Mouse (Mus musculus): ENCODE data around the gene Zfp646. TPM values are rescaled to one million over a fixed set of nuclear protein-coding genes. Genes with fewer than 3 reads are reported as not detected.

Gene Zfp646
- total and polyA plus RNA-seq, 3 experiments = 36.7 to 58.5 (median 45.0) TPM

DNA sequence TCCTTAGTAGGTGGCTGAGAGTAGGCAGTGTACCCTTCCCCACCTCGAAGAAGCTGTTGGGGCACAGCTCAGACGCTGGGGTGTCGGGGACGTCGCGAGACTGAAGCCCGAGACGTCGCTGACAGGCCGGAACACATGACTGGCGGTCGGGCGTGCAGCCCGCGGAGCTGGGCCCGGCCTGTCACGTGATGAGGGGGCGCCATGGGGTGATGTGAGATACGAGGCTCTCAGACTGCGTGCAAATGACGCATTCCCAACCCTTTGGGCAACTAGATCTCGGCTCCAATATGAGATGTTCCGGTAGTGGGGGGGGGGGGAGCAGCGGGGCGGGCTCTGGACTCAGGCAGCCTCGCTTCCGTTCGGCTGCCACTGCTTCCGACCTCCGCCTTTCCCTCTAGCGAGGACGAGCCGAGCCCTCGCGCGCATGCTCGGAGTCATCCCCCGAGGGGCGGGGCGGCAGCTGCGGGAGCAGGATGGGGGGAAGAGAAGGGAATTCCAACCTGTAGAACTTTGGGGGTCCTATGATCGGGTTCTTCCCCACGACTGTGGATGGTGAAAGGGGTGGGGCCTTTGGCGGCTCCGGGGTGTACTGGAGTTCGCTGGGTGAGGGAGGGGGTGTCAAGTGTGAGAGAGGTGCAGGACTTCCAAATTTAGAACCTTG is 34.6 kb upstream of the Zfp646 start:
- ATAC-seq (ENCODE audit: extremely low read depth, insufficient number of reproducible peaks, low FRiP score, poor library complexity, severe bottlenecking) = peak; percentile 74
- no peak for TF ChIP-seq POLR2AphosphoS5 (IDR thresholded peaks at IDR 0.05; ENCODE audit: insufficient replicate concordance, low read depth, low read length)
- no peak for TF ChIP-seq TAL1 (conservative IDR thresholded peaks at IDR 0.05; ENCODE audit: low read depth, low read length)
- no peak for TF ChIP-seq GATA2 (IDR thresholded peaks at IDR 0.05; ENCODE audit: borderline replicate concordance, low read depth, low read length)
- no peak for TF ChIP-seq GATA1 (IDR thresholded peaks at IDR 0.05; ENCODE audit: borderline replicate concordance, low read length)
- no peak for TF ChIP-seq CTCF (IDR thresholded peaks at IDR 0.05; ENCODE audit: low read depth, low read length)
- H3K4me1 ChIP-seq (ENCODE audit: insufficient read depth, low read depth, low read length) = peaks cover 23% of the 10 kb centered on the region

DNA sequence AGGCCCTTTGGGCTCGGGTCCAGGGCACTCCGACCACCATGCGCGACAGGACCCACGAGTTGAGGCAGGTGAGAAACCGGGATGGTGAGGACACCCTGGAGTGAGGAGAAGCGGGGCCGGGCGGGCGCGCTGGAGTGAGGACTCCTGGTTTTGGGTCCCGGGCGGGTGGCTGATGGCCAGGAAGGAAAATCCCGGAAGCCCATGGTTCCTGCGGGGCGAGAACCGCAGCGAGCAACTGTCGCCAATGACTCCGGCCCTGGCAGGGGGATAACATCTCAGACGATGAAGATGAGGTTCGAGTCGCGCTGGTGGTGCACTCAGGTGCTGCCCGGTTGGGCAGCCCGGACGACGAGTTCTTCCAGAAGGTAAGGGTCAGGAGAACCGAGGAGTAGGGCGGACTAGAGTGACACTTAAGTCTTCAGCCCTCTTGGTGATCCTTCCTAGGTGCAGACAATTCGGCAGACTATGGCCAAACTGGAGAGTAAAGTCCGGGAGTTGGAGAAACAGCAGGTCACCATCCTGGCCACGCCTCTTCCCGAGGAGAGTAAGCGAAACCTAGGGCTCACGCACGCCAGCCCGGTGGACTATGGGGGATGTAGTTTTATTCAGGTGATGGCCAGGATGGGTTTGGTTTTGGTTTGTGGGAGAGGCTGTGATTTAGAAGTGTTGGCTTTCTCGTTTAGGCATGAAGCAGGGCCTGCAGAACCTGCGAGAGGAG is 33.9 kb upstream of the Zfp646 start:
- Histone ChIP-seq H3K36me3 (replicated peaks) (peaks cover 40% of the 10 kb centered on the region), H3K9me3 (replicated peaks) (peaks cover 3% of the 10 kb centered on the region; the same call in 1 of the 2 replicates), H3K4me3 (ENCODE audit: low read depth, low read length) (peak overlapping the region; percentile 85), H3K27me3 (ENCODE audit: insufficient read depth, low read length) (peaks cover 2% of the 10 kb centered on the region; the same call in 1 of the 2 replicates), H3K4me1 (ENCODE audit: insufficient read depth, low read depth, low read length) (peaks cover 23% of the 10 kb centered on the region)
- DNase-seq (ENCODE audit: low spot score) (peak; percentile 83), ATAC-seq (ENCODE audit: extremely low read depth, insufficient number of reproducible peaks, low FRiP score, poor library complexity, severe bottlenecking) (peak; percentile 64)
- TF ChIP-seq GATA2 (IDR thresholded peaks at IDR 0.05; ENCODE audit: borderline replicate concordance, low read depth, low read length) (no peak), POLR2AphosphoS5 (IDR thresholded peaks at IDR 0.05; ENCODE audit: insufficient replicate concordance, low read depth, low read length) (no peak), GATA1 (IDR thresholded peaks at IDR 0.05; ENCODE audit: borderline replicate concordance, low read length) (no peak), TAL1 (conservative IDR thresholded peaks at IDR 0.05; ENCODE audit: low read depth, low read length) (no peak), CTCF (IDR thresholded peaks at IDR 0.05; ENCODE audit: low read depth, low read length) (no peak)

More for the DNA sequence above, 34.6 kb upstream of the Zfp646 start:
- DNase-seq (ENCODE audit: low spot score) = peak; percentile 92
- peaks cover 33% of the 10 kb centered on the region for H3K36me3 ChIP-seq (replicated peaks)
- peaks cover 2% of the 10 kb centered on the region; the same call in 1 of the 2 replicates for H3K27me3 ChIP-seq (ENCODE audit: insufficient read depth, low read length)
- H3K9me3 ChIP-seq (replicated peaks) = peaks cover 3% of the 10 kb centered on the region; the same call in 1 of the 2 replicates
- H3K4me3 ChIP-seq (ENCODE audit: low read depth, low read length) = peak overlapping the region; percentile 85

DNA sequence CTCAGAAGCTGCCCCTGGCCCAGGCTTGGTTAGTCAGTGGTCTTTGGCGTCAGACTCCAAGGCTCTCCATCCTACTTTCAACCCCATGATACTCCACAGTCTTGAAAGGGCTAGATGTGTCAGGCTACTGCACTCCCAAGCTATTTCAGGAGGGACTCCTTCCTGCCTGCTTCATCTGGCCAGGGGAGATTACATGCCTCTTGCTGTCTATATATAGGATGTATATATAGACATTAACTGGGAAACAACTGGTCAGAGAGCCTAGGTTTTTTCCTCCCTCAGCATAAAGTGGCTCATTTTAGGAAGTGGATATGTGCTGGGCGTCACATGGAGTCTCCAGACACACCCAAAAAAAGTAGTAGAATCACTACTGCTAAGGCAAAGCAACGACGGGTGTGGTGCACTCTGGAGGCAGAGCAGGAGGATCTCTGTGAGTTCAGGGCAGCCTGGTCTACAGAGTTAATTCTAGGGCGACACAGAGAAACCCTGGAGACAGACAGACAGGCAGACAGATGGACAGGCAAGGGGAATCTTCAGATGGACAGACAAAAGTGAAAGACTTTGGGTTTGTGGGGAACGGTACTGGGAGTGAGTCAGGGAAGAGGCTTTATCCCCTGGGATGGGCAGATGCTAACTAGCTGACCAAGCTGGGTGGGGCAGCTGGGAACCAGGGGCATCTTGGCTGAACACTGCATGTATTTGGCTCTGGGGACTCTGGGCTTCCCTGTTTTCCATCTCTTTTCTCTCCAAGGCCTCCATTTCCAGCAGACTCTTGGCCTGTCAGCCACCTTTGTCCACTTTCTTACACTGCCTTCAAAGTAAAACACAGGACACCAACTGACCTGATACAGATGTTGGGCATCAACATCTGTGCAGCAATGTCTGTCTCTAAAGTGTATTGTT is 25.8 kb upstream of the Zfp646 start:
- peaks cover 48% of the 10 kb centered on the region for H3K36me3 ChIP-seq (replicated peaks)
- no peak for ATAC-seq (ENCODE audit: extremely low read depth, insufficient number of reproducible peaks, low FRiP score, poor library complexity, severe bottlenecking)
- H3K9me3 ChIP-seq (replicated peaks) = no peaks in the 10 kb centered on the region
- peaks cover 6% of the 10 kb centered on the region; the same call in 1 of the 2 replicates for H3K27me3 ChIP-seq (ENCODE audit: insufficient read depth, low read length)
- H3K4me1 ChIP-seq (ENCODE audit: insufficient read depth, low read depth, low read length) = peaks cover 13% of the 10 kb centered on the region
- no peak for DNase-seq (ENCODE audit: low spot score)
- no peak for TF ChIP-seq POLR2AphosphoS5 (IDR thresholded peaks at IDR 0.05; ENCODE audit: insufficient replicate concordance, low read depth, low read length)
- no peak for TF ChIP-seq GATA1 (IDR thresholded peaks at IDR 0.05; ENCODE audit: borderline replicate concordance, low read length)
- TF ChIP-seq GATA2 (IDR thresholded peaks at IDR 0.05; ENCODE audit: borderline replicate concordance, low read depth, low read length) = no peak
- no peak for TF ChIP-seq TAL1 (conservative IDR thresholded peaks at IDR 0.05; ENCODE audit: low read depth, low read length)
- TF ChIP-seq CTCF (IDR thresholded peaks at IDR 0.05; ENCODE audit: low read depth, low read length) = no peak
- H3K4me3 ChIP-seq (ENCODE audit: low read depth, low read length) = no peak overlapping the region

DNA sequence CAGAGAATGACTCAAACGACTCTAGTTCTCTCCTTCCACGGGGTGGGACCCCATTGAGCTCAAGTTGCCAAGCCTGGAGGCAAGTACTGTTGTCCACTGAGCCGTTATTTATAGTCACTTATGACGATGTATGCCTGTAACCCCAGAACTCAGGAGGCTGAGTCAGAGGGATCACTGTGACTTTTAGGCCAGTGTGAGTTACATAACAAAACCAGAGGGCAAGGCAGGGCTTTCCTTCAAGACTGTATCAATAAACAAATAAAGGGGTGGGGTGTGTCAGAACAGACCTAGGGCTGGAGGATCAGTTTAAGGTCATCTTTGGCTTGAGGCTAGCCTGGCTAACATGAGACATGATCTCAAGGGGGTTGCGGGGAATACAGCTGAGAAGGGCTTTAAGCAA is 25.1 kb upstream of the Zfp646 start:
- Histone ChIP-seq H3K27me3 (ENCODE audit: insufficient read depth, low read length) (peaks cover 8% of the 10 kb centered on the region; the same call in 1 of the 2 replicates), H3K9me3 (replicated peaks) (no peaks in the 10 kb centered on the region), H3K36me3 (replicated peaks) (peaks cover 41% of the 10 kb centered on the region), H3K4me1 (ENCODE audit: insufficient read depth, low read depth, low read length) (peaks cover 13% of the 10 kb centered on the region), H3K4me3 (ENCODE audit: low read depth, low read length) (no peak overlapping the region)
- ATAC-seq (ENCODE audit: extremely low read depth, insufficient number of reproducible peaks, low FRiP score, poor library complexity, severe bottlenecking) = no peak
- TF ChIP-seq GATA2 (IDR thresholded peaks at IDR 0.05; ENCODE audit: borderline replicate concordance, low read depth, low read length) = no peak
- TF ChIP-seq POLR2AphosphoS5 (IDR thresholded peaks at IDR 0.05; ENCODE audit: insufficient replicate concordance, low read depth, low read length) = no peak
- TF ChIP-seq TAL1 (conservative IDR thresholded peaks at IDR 0.05; ENCODE audit: low read depth, low read length) = no peak
- DNase-seq (ENCODE audit: low spot score) = no peak

DNA sequence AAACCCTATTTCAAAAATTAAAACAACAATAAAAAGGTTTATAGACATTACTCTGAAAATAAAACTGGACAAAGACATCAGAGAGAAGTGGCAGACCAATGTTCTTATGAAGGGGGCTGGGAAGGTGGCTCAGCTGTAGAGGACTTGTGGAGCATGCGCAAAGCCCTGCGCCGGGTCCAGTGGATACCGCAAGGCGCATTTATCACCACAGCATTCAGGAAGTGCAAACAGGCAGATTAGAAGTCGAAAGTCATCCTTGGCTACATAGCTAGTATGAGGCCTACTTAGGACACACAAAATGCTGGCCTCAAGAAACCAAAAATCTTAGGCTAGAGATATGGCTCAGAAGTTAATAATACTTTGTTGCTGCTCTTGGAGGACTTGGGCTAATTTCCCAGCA is 17.8 kb upstream of the Zfp646 start:
- H3K4me1 ChIP-seq (ENCODE audit: insufficient read depth, low read depth, low read length) = 0 out of 2 replicates have a peak, but pooled peaks cover 3% of the 10 kb centered on the region
- H3K36me3 ChIP-seq (replicated peaks) = peaks cover 5% of the 10 kb centered on the region
- peaks cover 11% of the 10 kb centered on the region for H3K27me3 ChIP-seq (ENCODE audit: insufficient read depth, low read length)
- DNase-seq (ENCODE audit: low spot score) (no peak), ATAC-seq (ENCODE audit: extremely low read depth, insufficient number of reproducible peaks, low FRiP score, poor library complexity, severe bottlenecking) (no peak)
- no peaks in the 10 kb centered on the region for H3K9me3 ChIP-seq (replicated peaks)
- TF ChIP-seq GATA1 (IDR thresholded peaks at IDR 0.05; ENCODE audit: borderline replicate concordance, low read length) (no peak), CTCF (IDR thresholded peaks at IDR 0.05; ENCODE audit: low read depth, low read length) (no peak), GATA2 (IDR thresholded peaks at IDR 0.05; ENCODE audit: borderline replicate concordance, low read depth, low read length) (no peak), POLR2AphosphoS5 (IDR thresholded peaks at IDR 0.05; ENCODE audit: insufficient replicate concordance, low read depth, low read length) (no peak), TAL1 (conservative IDR thresholded peaks at IDR 0.05; ENCODE audit: low read depth, low read length) (no peak)
- no peak overlapping the region for H3K4me3 ChIP-seq (ENCODE audit: low read depth, low read length)

Data from G1E (cell line).